In genomic region chr4:129985671-129986441, GRCm38 (mm10) we compare ENCODE assay signal across 8 mouse cellular contexts. TPM values are rescaled to one million over a fixed set of nuclear protein-coding genes. Genes with fewer than 3 reads are reported as not detected.
DNase-seq lines count a peak whose midpoint lies in the region; ATAC-seq lines count a peak whose summit lies in the region.

No protein-coding gene starts in this region.

- H3K36me3 ChIP-seq in intestine, embryonic 14.5 days (ENCODE audit: control insufficient read depth, insufficient read depth, low read length): no peaks in the 10 kb centered on the region
- no peaks in the 10 kb centered on the region for H3K36me3 ChIP-seq in limb, embryonic 10.5 days
- H3K36me3 ChIP-seq in midbrain, embryonic 13.5 days: no peaks in the 10 kb centered on the region

- 1% methylated on average over 53 of the region's 58 CpGs for WGBS in intestine, embryonic 14.5 days
- WGBS in limb, embryonic 10.5 days: under 1% methylated on average over 57 of the region's 58 CpGs
- under 1% methylated on average over 58 of the region's 58 CpGs for WGBS in midbrain, embryonic 13.5 days

- peak overlapping the region; percentile 60 for H3K4me3 ChIP-seq in intestine, embryonic 14.5 days (ENCODE audit: low read depth, low read length)
- H3K4me3 ChIP-seq in limb, embryonic 10.5 days: peak overlapping the region; percentile 67
- H3K4me3 ChIP-seq in midbrain, embryonic 13.5 days (replicated peaks): peak overlapping the region; percentile 84

- peak overlapping the region; percentile 91 for H3K4me2 ChIP-seq in intestine, embryonic 14.5 days (ENCODE audit: low read length)
- peak overlapping the region; percentile 92 for H3K4me2 ChIP-seq in midbrain, embryonic 13.5 days (replicated peaks)

- no peaks in the 10 kb centered on the region for H3K9me3 ChIP-seq in intestine, embryonic 14.5 days (ENCODE audit: control insufficient read depth, low read length)
- H3K9me3 ChIP-seq in limb, embryonic 10.5 days (replicated peaks): no peaks in the 10 kb centered on the region
- no peaks in the 10 kb centered on the region for H3K9me3 ChIP-seq in midbrain, embryonic 13.5 days

- H3K27me3 ChIP-seq in intestine, embryonic 14.5 days (replicated peaks; ENCODE audit: control insufficient read depth, insufficient read depth, low read length): peaks cover 57% of the 10 kb centered on the region
- peaks cover 97% of the 10 kb centered on the region for H3K27me3 ChIP-seq in limb, embryonic 10.5 days (ENCODE audit: low read depth, poor library complexity, severe bottlenecking)
- H3K27me3 ChIP-seq in midbrain, embryonic 13.5 days: peaks cover 10% of the 10 kb centered on the region; the same call in 1 of the 2 replicates

- H3K9ac ChIP-seq in intestine, embryonic 14.5 days (ENCODE audit: low read length): peak overlapping the region; percentile 60; the same call in 1 of the 2 replicates
- peak overlapping the region; percentile 94 for H3K9ac ChIP-seq in midbrain, embryonic 13.5 days (replicated peaks)

- no peak overlapping the region for H3K27ac ChIP-seq in intestine, embryonic 14.5 days (ENCODE audit: low read depth)
- 0 out of 2 replicates have a peak overlapping the region, but pooled peaks have one; percentile 68 for H3K27ac ChIP-seq in limb, embryonic 10.5 days
- peak overlapping the region; percentile 89 for H3K27ac ChIP-seq in midbrain, embryonic 13.5 days

- peak; percentile 57 for DNase-seq in ZHBTc4 (ENCODE audit: low read depth, low spot score)
- peak; percentile 76 to 85 for DNase-seq in cerebellum, adult 18-20 months
- peak; percentile 29 for DNase-seq in forelimb bud, embryonic 11.5 days (ENCODE audit: low read depth, low spot score)
- DNase-seq in intestine, embryonic 14.5 days (ENCODE audit: low spot score): peak; percentile 77
- DNase-seq in limb, embryonic 10.5 days (ENCODE audit: low spot score): peak; percentile 71
- peak; percentile 30 to 35 for DNase-seq in spleen, postnatal 36 days (ENCODE audit: low spot score in 2 of 2)

- ATAC-seq in intestine, embryonic 14.5 days (replicated peaks; ENCODE audit: low FRiP score, low TSS enrichment, low read depth): no peak
- ATAC-seq in midbrain, embryonic 13.5 days: peak; percentile 27
- ATAC-seq in megakaryocyte-erythroid progenitor cell, adult 5-6 weeks (replicated peaks; ENCODE audit: low FRiP score, low TSS enrichment, poor library complexity, severe bottlenecking): no peak

- peaks cover 21% of the 10 kb centered on the region for H3K4me1 ChIP-seq in intestine, embryonic 14.5 days (replicated peaks; ENCODE audit: control insufficient read depth, insufficient read depth, low read length)
- H3K4me1 ChIP-seq in limb, embryonic 10.5 days: peaks cover 65% of the 10 kb centered on the region
- H3K4me1 ChIP-seq in midbrain, embryonic 13.5 days (replicated peaks): peaks cover 89% of the 10 kb centered on the region

RNA-seq across cellular contexts. Expression of gene Adgrb2, which starts 1.2 kb away (rescaled TPM):
- 2.7 and 2.9 TPM in 2 replicates for polyA plus RNA-seq in intestine, embryonic 14.5 days (2014; fragmentation: Nextera tagmentation; extraction: Ambion mirVana)
- 0.45 and 0.84 TPM in 2 replicates for polyA plus RNA-seq in limb, embryonic 10.5 days (2016; fragmentation: Nextera tagmentation; extraction: Ambion mirVana)
- polyA plus RNA-seq in midbrain, embryonic 13.5 days (2015; fragmentation: Nextera tagmentation; extraction: Ambion mirVana): 7.0 and 11.0 TPM in 2 replicates
- 1.2 TPM in 1 of 2 replicates, not detected in the other for total RNA-seq in megakaryocyte-erythroid progenitor cell, adult 5-6 weeks (2014; fragmentation: Nextera tagmentation)
- not detected in 2 replicates for total RNA-seq in megakaryocyte-erythroid progenitor cell, adult 5-6 weeks (2017)

RNA-seq across cellular contexts. Expression of gene Spocd1, which starts 56.8 kb away (rescaled TPM):
- polyA plus RNA-seq in intestine, embryonic 14.5 days (2014; fragmentation: Nextera tagmentation; extraction: Ambion mirVana): 0.15 TPM in 1 of 2 replicates, not detected in the other
- polyA plus RNA-seq in limb, embryonic 10.5 days (2016; fragmentation: Nextera tagmentation; extraction: Ambion mirVana): 0.06 TPM in 1 of 2 replicates, not detected in the other
- polyA plus RNA-seq in midbrain, embryonic 13.5 days (2015; fragmentation: Nextera tagmentation; extraction: Ambion mirVana): not detected in 2 replicates
- not detected in 2 replicates for total RNA-seq in megakaryocyte-erythroid progenitor cell, adult 5-6 weeks (2014; fragmentation: Nextera tagmentation)
- not detected in 2 replicates for total RNA-seq in megakaryocyte-erythroid progenitor cell, adult 5-6 weeks (2017)

Comparison
In these comparisons a context has a peak if more than half of its experiments do, and no peak if none do; other contexts are left out.
1. DNase-seq: peak in every context shown above with its lines; median percentile 80 in cerebellum, adult 18-20 months; 77 in intestine, embryonic 14.5 days; 71 in limb, embryonic 10.5 days; 57 in ZHBTc4; 32 in spleen, postnatal 36 days; 29 in forelimb bud, embryonic 11.5 days.